In genomic region chr5:99354640-99355132, GRCm38 (mm10) we compare ENCODE assay signal across 13 mouse cellular contexts.
DNase-seq lines count a peak whose midpoint lies in the region; ATAC-seq lines count a peak whose summit lies in the region.
"Had no signal": no experiment of that assay in that cellular context is flagged by ENCODE, and none has a peak within 500 bp of the region (broad histone marks: within the 10 kb centered on the region; RNA-seq: fewer than 3 reads in every experiment).

No protein-coding gene starts in this region.

- H3K9ac ChIP-seq in heart, embryonic 11.5 days (ENCODE audit: low read depth, low read length): no peak overlapping the region
- H3K9ac ChIP-seq in midbrain, embryonic 11.5 days (ENCODE audit: low read length): no peak overlapping the region
- no peak overlapping the region for H3K9ac ChIP-seq in midbrain, embryonic 13.5 days (replicated peaks)
- H3K9ac ChIP-seq in lung, embryonic 16.5 days (ENCODE audit: low read length): no peak overlapping the region
- H3K9ac ChIP-seq: liver, embryonic 15.5 days had no signal

- no peak overlapping the region; the same call in 1 of the 2 replicates for H3K4me2 ChIP-seq in heart, embryonic 11.5 days
- H3K4me2 ChIP-seq in midbrain, embryonic 11.5 days: no peak overlapping the region
- no peak overlapping the region for H3K4me2 ChIP-seq in midbrain, embryonic 13.5 days (replicated peaks)
- H3K4me2 ChIP-seq in lung, embryonic 16.5 days (ENCODE audit: low read depth, low read length): no peak overlapping the region
- H3K4me2 ChIP-seq: liver, embryonic 15.5 days had no signal

- H3K4me1 ChIP-seq in heart, embryonic 11.5 days (ENCODE audit: control insufficient read depth, insufficient read depth, low read length): no peaks in the 10 kb centered on the region
- no peaks in the 10 kb centered on the region for H3K4me1 ChIP-seq in midbrain, embryonic 11.5 days (ENCODE audit: control insufficient read depth, insufficient read depth, low read length)
- 0 out of 2 replicates have a peak, but pooled peaks cover 4% of the 10 kb centered on the region for H3K4me1 ChIP-seq in midbrain, embryonic 13.5 days (replicated peaks)
- H3K4me1 ChIP-seq in lung, embryonic 16.5 days (replicated peaks; ENCODE audit: control insufficient read depth, insufficient read depth, low read length): peaks cover 3% of the 10 kb centered on the region; the same call in 1 of the 2 replicates
- H3K4me1 ChIP-seq: liver, embryonic 15.5 days had no signal

- no peak for DNase-seq in heart, postnatal 25 days (ENCODE audit: low spot score)
- DNase-seq in midbrain, embryonic 11.5 days (ENCODE audit: low spot score, missing footprints): peak; percentile 77
- DNase-seq in yolk sac, embryonic 10.5 days (ENCODE audit: low spot score): peak; percentile 12
- no peak for DNase-seq in cerebellum, postnatal 36 days
- no peak for DNase-seq in embryo, embryonic 11 days
- DNase-seq: adrenal gland, postnatal 10 days; cerebellum, adult 11-12 months; gastrocnemius, postnatal 10 days had no signal

- H3K36me3 ChIP-seq in heart, embryonic 11.5 days (ENCODE audit: control insufficient read depth, insufficient read depth, low read length): no peaks in the 10 kb centered on the region
- H3K36me3 ChIP-seq in midbrain, embryonic 11.5 days (ENCODE audit: control insufficient read depth, insufficient read depth, low read length): no peaks in the 10 kb centered on the region
- H3K36me3 ChIP-seq in midbrain, embryonic 13.5 days: no peaks in the 10 kb centered on the region
- no peaks in the 10 kb centered on the region for H3K36me3 ChIP-seq in lung, embryonic 16.5 days (ENCODE audit: control insufficient read depth, insufficient read depth, low read length)
- H3K36me3 ChIP-seq: liver, embryonic 15.5 days had no signal

- WGBS in heart, embryonic 11.5 days (ENCODE audit: insufficient replicate concordance): 34% methylated on average over 5 of the region's 5 CpGs
- 70% methylated on average over 5 of the region's 5 CpGs for WGBS in midbrain, embryonic 11.5 days
- 77% methylated on average over 5 of the region's 5 CpGs for WGBS in midbrain, embryonic 13.5 days
- WGBS in lung, embryonic 16.5 days: 12% methylated on average over 5 of the region's 5 CpGs

- no peak overlapping the region for H3K4me3 ChIP-seq in heart, embryonic 11.5 days (ENCODE audit: low read depth, low read length)
- no peak overlapping the region for H3K4me3 ChIP-seq in midbrain, embryonic 11.5 days (ENCODE audit: low read depth, low read length)
- H3K4me3 ChIP-seq in midbrain, embryonic 13.5 days (replicated peaks): no peak overlapping the region
- no peak overlapping the region for H3K4me3 ChIP-seq in lung, embryonic 16.5 days (ENCODE audit: low read length)
- H3K4me3 ChIP-seq: liver, embryonic 15.5 days had no signal

- no peaks in the 10 kb centered on the region for H3K9me3 ChIP-seq in heart, embryonic 11.5 days (replicated peaks; ENCODE audit: control insufficient read depth, low read length)
- H3K9me3 ChIP-seq in midbrain, embryonic 11.5 days (ENCODE audit: control insufficient read depth, low read length): no peaks in the 10 kb centered on the region
- no peaks in the 10 kb centered on the region for H3K9me3 ChIP-seq in midbrain, embryonic 13.5 days
- no peaks in the 10 kb centered on the region for H3K9me3 ChIP-seq in lung, embryonic 16.5 days (ENCODE audit: control insufficient read depth, low read length)
- H3K9me3 ChIP-seq: liver, embryonic 15.5 days had no signal

- peak overlapping the region; percentile 41; the same call in 1 of the 2 replicates for H3K27ac ChIP-seq in heart, embryonic 11.5 days (ENCODE audit: low read depth, low read length)
- H3K27ac ChIP-seq in midbrain, embryonic 11.5 days (ENCODE audit: low read depth, low read length): no peak overlapping the region
- no peak overlapping the region for H3K27ac ChIP-seq in midbrain, embryonic 13.5 days
- H3K27ac ChIP-seq in lung, embryonic 16.5 days (ENCODE audit: low read length): peak overlapping the region; percentile 21; the same call in 1 of the 2 replicates
- H3K27ac ChIP-seq: liver, embryonic 15.5 days had no signal

- no peak for ATAC-seq in heart, embryonic 11.5 days (replicated peaks; ENCODE audit: insufficient number of reproducible peaks, low FRiP score, low TSS enrichment)
- no peak for ATAC-seq in midbrain, embryonic 11.5 days (ENCODE audit: low FRiP score)
- no peak for ATAC-seq in midbrain, embryonic 13.5 days
- peak; percentile 59; the same call in 1 of the 2 replicates for ATAC-seq in lung, embryonic 16.5 days (ENCODE audit: low read depth)
- ATAC-seq: Patski had no signal

- intact Hi-C loops in heart, postnatal 25 days (cut with DNase I): loop anchor here (5.0 kb wide), 1 partner anchor 218 kb away; no protein-coding TSS in a partner anchor

- no peaks in the 10 kb centered on the region for H3K27me3 ChIP-seq in heart, embryonic 11.5 days (ENCODE audit: control insufficient read depth, insufficient read depth, low read length)
- H3K27me3 ChIP-seq in midbrain, embryonic 11.5 days (ENCODE audit: control insufficient read depth, insufficient read depth, low read length): no peaks in the 10 kb centered on the region
- no peaks in the 10 kb centered on the region for H3K27me3 ChIP-seq in midbrain, embryonic 13.5 days
- no peaks in the 10 kb centered on the region for H3K27me3 ChIP-seq in lung, embryonic 16.5 days (ENCODE audit: control insufficient read depth, insufficient read depth, low read depth, low read length)
- H3K27me3 ChIP-seq: liver, embryonic 15.5 days had no signal

Comparison
In these comparisons a context has a peak if more than half of its experiments do, and no peak if none do; other contexts are left out.
1. H3K27ac ChIP-seq: peak in heart, embryonic 11.5 days (single experiment) and lung, embryonic 16.5 days (single experiment); none in midbrain, embryonic 11.5 days (single experiment) and midbrain, embryonic 13.5 days (single experiment).
2. DNase-seq: peak in midbrain, embryonic 11.5 days (single experiment) and yolk sac, embryonic 10.5 days (single experiment); none in heart, postnatal 25 days (single experiment), cerebellum, postnatal 36 days (0 of 2) and embryo, embryonic 11 days (single experiment).